Mouse (Mus musculus) neural tube, embryonic 13.5 days (tissue): ENCODE measurements around the gene Taf15. TPM values are rescaled to one million over a fixed set of nuclear protein-coding genes. Genes with fewer than 3 reads are reported as not detected.

Experiments
- ATAC-seq: fragments of 200-750 bp; cut with Nextera tagmentation; 2 replicates; pipeline ENCODE4 v1.8.0; 2017; ENCODE audit warnings: low read depth, mild to moderate bottlenecking, moderate TSS enrichment, moderate library complexity
- H3K27ac ChIP-seq: fragments of 300-500 bp; sonication (generic); replicated peaks from 2 replicates; pipeline ENCODE4 v1.5.1; 2015; ENCODE audit warnings: moderate library complexity, mild to moderate bottlenecking, inconsistent platforms
- H3K27me3 ChIP-seq: fragments of 300-500 bp; sonication (generic); 2 replicates; pipeline ENCODE4 v1.6.1; 2015; ENCODE audit warnings: mild to moderate bottlenecking, inconsistent platforms
- H3K36me3 ChIP-seq: fragments of 300-500 bp; sonication (generic); 2 replicates; pipeline ENCODE4 v1.6.1; 2015; ENCODE audit warnings: mild to moderate bottlenecking, inconsistent platforms
- H3K4me1 ChIP-seq: fragments of 300-500 bp; sonication (generic); replicated peaks from 2 replicates; pipeline ENCODE4 v1.6.1; 2015; ENCODE audit warnings: inconsistent platforms
- H3K4me2 ChIP-seq: fragments of 300-500 bp; sonication (generic); 2 replicates; pipeline ENCODE4 v1.6.1; 2015; ENCODE audit warnings: inconsistent platforms, mild to moderate bottlenecking, moderate library complexity
- H3K4me3 ChIP-seq: fragments of 300-500 bp; sonication (generic); 2 replicates; pipeline ENCODE4 v1.5.1; 2015; ENCODE audit warnings: mild to moderate bottlenecking, inconsistent platforms
- H3K9ac ChIP-seq: fragments of 300-500 bp; sonication (generic); 2 replicates; pipeline ENCODE4 v1.6.1; 2015; ENCODE audit warnings: moderate library complexity, mild to moderate bottlenecking, inconsistent platforms
- H3K9me3 ChIP-seq: fragments of 300-500 bp; sonication (generic); 2 replicates; pipeline ENCODE4 v1.6.1; 2016; ENCODE audit warnings: inconsistent platforms
- WGBS: fragments of 180-500 bp; shearing (Covaris S2); methylation state at CpG from one replicate; pipeline ENCODE4 v1.1.7; 2015; 5-methylcytosine and 5-hydroxymethylcytosine counted together
- polyA plus RNA-seq: library from polyadenylated mRNA; unstranded; fragments of >200 nt; fragmentation: Nextera tagmentation; extraction: Ambion mirVana; gene quantifications from 2 replicates; pipeline ENCODE4 v1.2.1, GENCODE M21; 2015

Gene Taf15
- polyA plus RNA-seq, 1 experiment from 2014 or later, result 10.8 TPM

DNA sequence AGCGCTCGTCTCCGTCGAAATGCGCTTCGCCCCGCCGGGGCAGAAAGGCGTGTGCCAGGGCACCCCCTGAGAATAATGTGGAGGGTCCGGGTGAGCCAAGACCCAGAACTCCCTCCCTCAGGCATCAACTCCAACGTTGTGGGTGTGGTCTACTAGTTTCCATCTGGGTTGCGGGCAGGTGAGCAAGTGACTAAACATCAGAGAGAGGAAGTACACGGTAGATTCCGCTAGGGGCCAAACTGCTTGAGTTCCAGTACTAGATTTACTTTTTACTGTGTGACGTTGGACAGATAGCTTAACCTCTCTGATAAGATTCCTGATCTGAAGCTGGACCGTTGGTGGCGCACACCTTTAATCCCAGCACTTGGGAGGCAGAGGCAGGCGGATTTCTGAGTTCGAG is 27.9 kb upstream of the Taf15 start:
- no peak overlapping the region for H3K27ac ChIP-seq
- H3K27me3 ChIP-seq, result peaks cover 59% of the 10 kb centered on the region
- H3K4me1 ChIP-seq, result peaks cover 41% of the 10 kb centered on the region
- no peak for ATAC-seq
- H3K4me3 ChIP-seq, result peak overlapping the region; percentile 17
- H3K4me2 ChIP-seq, result peak overlapping the region; percentile 39
- 27% methylated on average over 19 of the region's 19 CpGs for WGBS
- no peak overlapping the region for H3K9ac ChIP-seq
- H3K36me3 ChIP-seq, result no peaks in the 10 kb centered on the region
- no peaks in the 10 kb centered on the region for H3K9me3 ChIP-seq

DNA sequence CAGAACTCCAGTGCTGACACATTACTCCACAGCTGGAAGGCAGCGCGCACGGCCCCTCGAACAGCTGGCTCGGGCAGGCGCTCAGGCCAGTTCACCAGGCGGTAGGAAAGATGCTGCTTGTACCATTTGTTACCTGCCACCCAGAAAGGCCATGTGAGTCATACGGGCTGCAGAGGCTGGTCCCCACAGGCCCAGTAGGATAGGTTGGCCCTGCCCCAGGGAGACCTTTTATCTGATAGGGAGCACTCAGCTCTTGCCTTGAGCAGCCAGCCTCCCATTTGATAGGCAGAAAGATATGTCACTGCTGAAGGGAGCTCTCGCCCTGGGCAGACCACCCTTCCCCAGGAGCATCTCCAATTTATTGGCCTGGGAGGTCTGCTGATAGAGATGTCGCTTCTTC is 25.3 kb upstream of the Taf15 start:
- 71% methylated on average over 10 of the region's 10 CpGs for WGBS
- Histone ChIP-seq H3K4me3 (no peak overlapping the region), H3K9ac (no peak overlapping the region), H3K27ac (no peak overlapping the region), H3K27me3 (peaks cover 41% of the 10 kb centered on the region), H3K9me3 (no peaks in the 10 kb centered on the region), H3K4me1 (peaks cover 32% of the 10 kb centered on the region), H3K36me3 (no peaks in the 10 kb centered on the region), H3K4me2 (no peak overlapping the region)
- ATAC-seq, result no peak

DNA sequence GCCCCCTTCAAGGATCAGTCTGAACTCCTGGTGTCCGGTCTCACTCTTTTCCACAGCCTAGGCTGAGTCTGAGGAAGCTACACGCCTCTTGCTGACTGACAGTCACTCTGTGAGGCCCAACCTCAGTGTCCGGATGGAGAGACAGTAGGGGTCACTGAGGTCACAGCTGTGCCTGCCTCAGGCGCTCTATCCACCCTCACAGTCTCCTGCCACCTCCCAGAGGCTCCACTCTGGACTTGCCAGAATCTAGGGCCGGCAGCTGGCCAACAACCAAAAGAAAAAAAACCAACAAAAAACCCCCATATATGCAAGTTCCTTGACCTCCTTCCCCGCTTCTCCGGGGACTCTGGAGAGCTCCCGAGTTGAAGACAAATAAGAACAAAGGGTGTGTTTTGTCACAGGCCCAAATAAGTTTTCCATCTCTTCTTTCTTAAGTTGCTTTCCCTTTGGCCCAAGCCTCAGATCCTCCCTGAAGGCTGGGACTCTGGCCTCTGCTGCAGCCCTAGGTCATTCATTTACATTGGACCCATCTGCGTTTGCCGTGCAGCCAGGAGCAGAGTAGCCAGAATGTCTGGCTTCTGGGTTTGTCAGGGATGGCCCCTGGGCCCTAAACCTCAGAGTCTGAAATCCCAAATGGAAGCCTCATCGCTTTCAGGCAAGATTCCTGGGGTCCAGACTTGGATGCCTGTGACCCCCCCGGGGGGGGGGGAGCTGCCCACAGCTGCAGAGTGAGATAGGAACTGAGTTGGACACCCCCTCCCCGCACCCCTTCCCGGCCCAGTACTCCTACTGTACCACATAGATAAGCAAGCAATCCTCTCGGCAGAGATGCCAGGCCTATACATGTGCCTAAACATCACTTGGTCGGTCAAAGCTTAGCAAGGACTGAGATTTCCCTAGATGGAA is 24.6 kb upstream of the Taf15 start:
- Histone ChIP-seq H3K4me2 (no peak overlapping the region), H3K9ac (no peak overlapping the region), H3K4me1 (peaks cover 29% of the 10 kb centered on the region), H3K9me3 (no peaks in the 10 kb centered on the region), H3K4me3 (no peak overlapping the region), H3K36me3 (no peaks in the 10 kb centered on the region), H3K27me3 (peaks cover 35% of the 10 kb centered on the region), H3K27ac (peak overlapping the region; percentile 56)
- ATAC-seq, result 0 out of 2 replicates have a peak, but pooled peaks have one; percentile 36
- WGBS, result 45% methylated on average over 16 of the region's 16 CpGs

DNA sequence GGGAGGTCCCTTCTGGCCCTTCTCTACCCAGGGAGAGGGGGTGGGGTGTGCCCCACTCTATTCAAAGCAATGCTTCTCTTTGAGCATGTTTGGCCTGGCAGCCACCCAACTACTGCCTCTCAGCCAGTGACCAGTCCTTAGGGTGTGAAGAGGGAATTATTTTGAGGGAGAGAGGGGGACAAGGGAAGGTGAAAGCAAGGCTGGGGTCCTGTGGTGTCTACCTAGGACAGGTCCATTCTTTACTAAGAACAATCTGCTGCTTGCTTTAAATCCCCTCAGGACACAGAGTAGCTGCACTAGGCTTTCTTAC is 24.0 kb upstream of the Taf15 start:
- no peaks in the 10 kb centered on the region for H3K9me3 ChIP-seq
- H3K4me2 ChIP-seq, result no peak overlapping the region
- H3K4me3 ChIP-seq, result no peak overlapping the region
- no peak; the same call in 1 of the 2 replicates for ATAC-seq
- peaks cover 29% of the 10 kb centered on the region for H3K27me3 ChIP-seq
- peak overlapping the region; percentile 61; the same call in 1 of the 2 replicates for H3K27ac ChIP-seq
- H3K9ac ChIP-seq, result no peak overlapping the region
- H3K4me1 ChIP-seq, result peaks cover 29% of the 10 kb centered on the region
- H3K36me3 ChIP-seq, result no peaks in the 10 kb centered on the region

DNA sequence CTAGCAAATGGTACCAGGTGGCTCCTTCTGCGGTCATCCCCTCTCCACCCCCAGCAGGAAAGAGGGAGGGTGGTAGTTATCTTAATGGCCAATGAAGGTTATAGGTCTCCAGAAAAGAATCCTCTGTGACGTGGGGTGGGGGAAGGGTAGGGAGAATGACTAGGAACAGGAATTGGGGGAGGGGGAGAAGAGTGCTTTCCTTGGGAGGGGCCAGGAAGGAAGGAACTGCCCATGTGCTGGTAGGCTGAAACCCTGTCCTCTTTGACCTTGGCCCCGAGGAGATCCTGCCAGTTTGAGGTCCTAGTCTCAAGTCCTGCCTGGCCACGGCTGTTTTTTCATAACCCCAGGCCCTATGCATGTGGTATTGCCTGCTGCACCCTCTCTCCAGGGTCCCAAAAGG is 23.6 kb upstream of the Taf15 start:
- Histone ChIP-seq H3K36me3 (no peaks in the 10 kb centered on the region), H3K4me1 (peaks cover 29% of the 10 kb centered on the region), H3K4me2 (no peak overlapping the region), H3K4me3 (no peak overlapping the region), H3K9me3 (no peaks in the 10 kb centered on the region), H3K27ac (peak overlapping the region; percentile 61; the same call in 1 of the 2 replicates), H3K9ac (no peak overlapping the region), H3K27me3 (peaks cover 25% of the 10 kb centered on the region)
- WGBS, result 52% methylated on average over 4 of the region's 4 CpGs
- ATAC-seq, result no peak

DNA sequence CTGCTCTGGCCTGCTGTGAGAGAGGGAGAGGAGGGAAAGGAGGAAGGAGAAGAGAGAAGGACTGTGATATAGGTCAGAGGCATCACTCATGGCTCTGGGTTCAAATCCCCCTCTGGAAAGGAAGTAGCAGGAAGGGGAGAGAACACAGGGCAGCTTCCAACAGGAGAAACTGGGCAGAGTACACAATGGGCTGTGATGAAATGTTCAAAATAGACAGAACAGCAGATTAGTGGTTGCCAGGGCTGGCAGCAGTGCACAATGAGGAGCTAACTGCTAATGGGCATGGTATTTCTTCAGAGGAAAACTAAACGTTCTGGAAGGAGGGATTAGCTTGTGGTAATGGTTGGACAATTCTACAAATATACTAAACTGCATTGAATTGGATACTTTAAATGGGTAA is 22.3 kb upstream of the Taf15 start:
- H3K4me2 ChIP-seq, result no peak overlapping the region
- no peak overlapping the region for H3K4me3 ChIP-seq
- 49% methylated on average over 1 of the region's 1 CpGs for WGBS
- no peaks in the 10 kb centered on the region for H3K9me3 ChIP-seq
- no peak overlapping the region for H3K9ac ChIP-seq
- no peaks in the 10 kb centered on the region for H3K36me3 ChIP-seq
- H3K27ac ChIP-seq, result no peak overlapping the region
- H3K4me1 ChIP-seq, result peaks cover 24% of the 10 kb centered on the region
- ATAC-seq, result no peak
- H3K27me3 ChIP-seq, result peaks cover 13% of the 10 kb centered on the region

DNA sequence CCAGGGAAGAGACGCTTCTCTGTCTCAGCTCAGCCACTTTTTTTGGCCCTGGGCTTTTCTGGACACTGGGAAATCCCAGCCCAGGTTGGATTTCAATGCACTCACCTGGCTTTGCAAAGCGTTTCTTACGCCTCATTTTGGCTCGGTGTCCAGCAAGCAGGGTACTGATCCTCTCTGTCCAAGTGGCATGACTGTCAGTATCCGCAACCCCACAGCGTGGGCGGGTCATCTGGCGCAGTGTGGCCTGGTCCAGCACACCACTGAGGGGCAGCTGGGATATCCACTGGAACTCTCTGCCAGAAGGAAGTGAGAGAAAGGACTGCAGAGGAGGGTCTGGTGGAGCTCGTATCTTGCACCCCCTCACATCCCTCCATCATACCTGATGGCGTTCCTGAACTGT is 21.6 kb upstream of the Taf15 start:
- 91% methylated on average over 10 of the region's 10 CpGs for WGBS
- ATAC-seq, result no peak

DNA sequence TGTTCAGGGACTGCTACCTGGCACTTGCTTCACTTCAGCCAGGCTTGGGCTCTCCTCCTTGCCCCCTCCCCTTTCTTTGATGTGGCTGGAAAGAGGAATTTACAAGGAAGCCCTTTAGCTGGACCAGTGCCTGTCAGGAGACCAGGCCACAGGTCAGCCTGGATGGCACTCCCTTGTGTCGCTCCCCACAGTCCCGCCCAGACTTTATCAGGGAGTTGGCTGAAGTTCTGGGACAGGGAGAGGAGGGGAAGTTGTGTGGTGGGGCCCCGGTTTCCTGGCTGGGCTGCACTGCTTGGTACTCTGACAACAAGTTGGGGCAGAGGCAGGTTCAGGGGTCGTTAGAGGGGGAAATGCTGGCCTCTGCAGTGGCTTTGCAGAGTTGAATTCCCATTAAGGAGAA is 18.3 kb upstream of the Taf15 start:
- Histone ChIP-seq H3K27me3 (no peaks in the 10 kb centered on the region; the same call in 1 of the 2 replicates), H3K4me3 (no peak overlapping the region), H3K9me3 (no peaks in the 10 kb centered on the region), H3K4me1 (peaks cover 16% of the 10 kb centered on the region; the same call in 1 of the 2 replicates), H3K36me3 (no peaks in the 10 kb centered on the region), H3K27ac (no peak overlapping the region), H3K4me2 (no peak overlapping the region), H3K9ac (no peak overlapping the region)
- WGBS, result 17% methylated on average over 4 of the region's 4 CpGs
- ATAC-seq, result no peak

More for the DNA sequence above, 21.6 kb upstream of the Taf15 start:
- no peak overlapping the region for H3K4me2 ChIP-seq
- H3K9me3 ChIP-seq, result no peaks in the 10 kb centered on the region
- H3K4me1 ChIP-seq, result peaks cover 24% of the 10 kb centered on the region
- peaks cover 6% of the 10 kb centered on the region for H3K27me3 ChIP-seq
- no peak overlapping the region for H3K4me3 ChIP-seq
- no peak overlapping the region for H3K9ac ChIP-seq
- H3K36me3 ChIP-seq, result no peaks in the 10 kb centered on the region
- no peak overlapping the region for H3K27ac ChIP-seq

DNA sequence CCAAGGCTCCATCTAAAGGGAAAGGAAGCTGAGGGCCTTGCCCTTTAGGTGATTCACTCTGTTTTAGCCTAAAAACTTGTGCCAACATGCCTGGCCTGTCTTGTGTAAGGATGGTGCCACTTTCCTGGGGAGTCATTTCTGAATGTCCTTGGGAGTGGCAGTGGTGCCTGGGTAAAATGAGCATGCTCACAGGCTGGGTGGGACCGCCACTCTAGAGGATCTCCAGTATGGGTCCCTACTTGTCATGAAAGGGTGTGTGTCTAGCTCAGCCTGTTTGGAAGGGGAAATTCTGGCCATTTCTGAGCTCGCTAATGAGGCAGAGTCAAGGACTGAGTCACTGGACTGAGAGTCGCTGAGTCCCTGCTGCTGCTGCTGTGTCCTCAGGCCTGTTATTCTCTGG is 17.3 kb upstream of the Taf15 start:
- Histone ChIP-seq H3K4me1 (peaks cover 16% of the 10 kb centered on the region; the same call in 1 of the 2 replicates), H3K27me3 (peaks cover 4% of the 10 kb centered on the region), H3K36me3 (no peaks in the 10 kb centered on the region), H3K9me3 (no peaks in the 10 kb centered on the region), H3K27ac (no peak overlapping the region), H3K4me2 (no peak overlapping the region), H3K9ac (no peak overlapping the region), H3K4me3 (no peak overlapping the region)
- 64% methylated on average over 3 of the region's 3 CpGs for WGBS
- no peak for ATAC-seq

DNA sequence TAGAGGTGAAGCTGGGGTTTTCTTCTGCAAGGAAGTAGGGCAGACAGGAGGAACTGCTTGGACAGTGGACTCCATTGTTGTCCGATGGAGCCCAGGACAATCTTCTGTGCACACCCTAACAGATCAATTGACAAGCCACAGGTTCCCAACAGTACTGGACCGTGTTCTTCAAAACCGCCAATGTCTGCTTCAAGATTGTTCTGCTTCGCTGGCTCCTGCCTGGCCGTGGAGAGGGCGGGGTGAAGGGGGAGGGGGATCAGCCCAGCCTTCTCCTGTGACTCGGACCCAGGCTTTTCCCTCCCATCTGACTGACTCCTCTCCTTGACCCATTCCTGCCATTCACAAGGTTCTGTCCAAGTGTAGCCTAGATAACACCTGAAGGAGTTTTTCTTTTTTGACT is 15.6 kb upstream of the Taf15 start:
- Histone ChIP-seq H3K4me3 (no peak overlapping the region), H3K36me3 (no peaks in the 10 kb centered on the region), H3K4me1 (peaks cover 17% of the 10 kb centered on the region), H3K27ac (peak overlapping the region; percentile 55; the same call in 1 of the 2 replicates), H3K4me2 (no peak overlapping the region), H3K9me3 (no peaks in the 10 kb centered on the region), H3K9ac (no peak overlapping the region), H3K27me3 (peaks cover 20% of the 10 kb centered on the region)
- no peak for ATAC-seq
- WGBS, result 43% methylated on average over 7 of the region's 7 CpGs

DNA sequence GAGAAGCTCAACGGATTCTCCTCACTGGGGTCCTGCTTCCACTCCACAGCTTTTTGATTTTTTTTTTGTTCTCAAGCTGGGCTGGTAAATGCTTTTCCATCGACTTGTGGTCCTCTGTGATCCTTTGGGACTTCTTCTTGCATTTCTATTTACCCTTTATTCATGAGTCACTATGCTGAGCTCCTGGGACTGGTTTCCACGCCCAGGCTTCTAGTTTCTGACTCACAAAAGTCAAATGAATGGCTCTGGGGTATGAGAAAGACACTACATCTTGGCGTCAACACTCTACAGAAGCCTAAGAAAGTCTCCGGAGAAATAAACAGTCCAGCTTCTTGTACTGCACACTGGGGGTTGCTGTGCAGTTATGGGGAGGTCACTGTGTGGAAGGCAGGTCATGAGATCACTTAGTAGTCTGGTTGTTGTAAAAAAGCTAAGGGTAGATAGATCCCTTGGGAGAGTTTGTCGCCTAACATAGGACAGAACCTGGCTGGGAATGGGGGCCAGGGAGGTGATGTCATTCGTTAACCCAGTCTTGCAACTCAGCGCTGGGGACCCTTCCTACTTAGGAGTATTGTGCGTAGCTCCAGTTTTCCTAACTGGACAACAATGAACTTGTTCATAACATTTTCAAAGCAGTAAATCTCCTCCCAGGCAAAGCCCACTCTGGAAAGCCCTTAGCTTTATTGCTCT is 14.8 kb upstream of the Taf15 start:
- ATAC-seq, result no peak
- Histone ChIP-seq H3K27me3 (peaks cover 28% of the 10 kb centered on the region), H3K4me3 (no peak overlapping the region), H3K27ac (peak overlapping the region; percentile 55), H3K4me2 (no peak overlapping the region), H3K36me3 (no peaks in the 10 kb centered on the region), H3K9me3 (no peaks in the 10 kb centered on the region), H3K4me1 (peaks cover 25% of the 10 kb centered on the region), H3K9ac (no peak overlapping the region)
- WGBS, result 55% methylated on average over 9 of the region's 9 CpGs

DNA sequence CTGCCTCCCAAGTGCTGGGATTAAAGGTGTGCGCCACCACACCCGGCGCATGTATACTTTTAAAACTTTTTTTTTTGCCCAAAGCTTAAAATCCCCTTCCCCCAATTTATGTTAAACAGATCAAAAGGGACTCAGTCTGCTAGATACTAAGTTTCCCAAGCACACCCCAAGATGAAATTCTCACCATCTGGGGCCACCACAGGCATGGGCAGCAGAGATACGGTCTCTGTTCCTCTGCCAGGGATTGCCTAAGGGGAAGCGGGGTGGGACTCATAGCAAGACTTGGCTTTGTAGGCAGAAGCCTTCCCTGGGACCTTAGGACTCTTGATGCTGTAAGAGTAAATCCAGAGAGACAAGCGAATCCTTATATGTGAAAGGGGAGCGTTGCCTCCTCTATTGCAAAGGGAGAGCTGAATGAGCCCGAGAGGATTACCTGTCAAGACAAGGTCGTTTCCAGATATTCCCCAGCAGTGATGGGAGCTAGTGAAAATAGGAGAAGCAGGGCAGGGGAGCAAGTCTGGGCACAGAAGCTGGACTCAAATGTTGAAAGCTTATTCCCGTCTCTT is 11.3 kb upstream of the Taf15 start:
- no peaks in the 10 kb centered on the region for H3K9me3 ChIP-seq
- peaks cover 33% of the 10 kb centered on the region for H3K4me1 ChIP-seq
- H3K4me2 ChIP-seq, result peak overlapping the region; percentile 97
- WGBS, result 77% methylated on average over 10 of the region's 10 CpGs
- no peak overlapping the region for H3K27ac ChIP-seq
- peaks cover 54% of the 10 kb centered on the region for H3K27me3 ChIP-seq
- peak overlapping the region; percentile 17; the same call in 1 of the 2 replicates for H3K9ac ChIP-seq
- H3K36me3 ChIP-seq, result no peaks in the 10 kb centered on the region
- peak overlapping the region; percentile 57; the same call in 1 of the 2 replicates for H3K4me3 ChIP-seq
- ATAC-seq, result no peak
